Mouse (Mus musculus) spleen, adult 2 months (tissue): ENCODE results near the gene Creld1. TPM values are rescaled to one million over a fixed set of nuclear protein-coding genes. Genes with fewer than 3 reads are reported as not detected.

ENCODE experiments used
- DNase-seq, 2 experiments: peaks; one replicate each; pipeline versions ENCODE4 v3.0.0 to v3.0.0-alpha.2; 2012 to 2021; ENCODE audit warnings: low spot score in 2 of 2, low read depth in 1 of 2
- H3K27ac ChIP-seq: fragments of 200-500 bp; 2 replicates; pipeline ENCODE4 v1.5.1; 2012; ENCODE audit warnings: low read length, inconsistent platforms; ENCODE audit not compliant: insufficient read depth
- H3K27me3 ChIP-seq: fragments of 200-500 bp; 2 replicates; pipeline ENCODE4 v1.6.1; 2012; ENCODE audit warnings: mild to moderate bottlenecking, moderate library complexity, low read length, inconsistent platforms; ENCODE audit not compliant: control insufficient read depth, insufficient read depth
- H3K36me3 ChIP-seq: fragments of 200-500 bp; 2 replicates; pipeline ENCODE4 v1.6.1; 2012; ENCODE audit warnings: mild to moderate bottlenecking, low read length, inconsistent platforms; ENCODE audit not compliant: control insufficient read depth, insufficient read depth
- H3K4me1 ChIP-seq: fragments of 200-500 bp; 2 replicates; pipeline ENCODE4 v1.6.1; 2011; ENCODE audit warnings: inconsistent platforms; ENCODE audit not compliant: control insufficient read depth, insufficient read depth, insufficient read length
- H3K4me3 ChIP-seq: fragments of 200-500 bp; 2 replicates; pipeline ENCODE4 v1.5.1; 2011; ENCODE audit warnings: mild to moderate bottlenecking, inconsistent platforms; ENCODE audit not compliant: insufficient read depth, insufficient read length; ENCODE audit errors: extremely low read depth
- CTCF ChIP-seq: fragments of 200-500 bp; IDR thresholded peaks from 2 replicates; pipeline ENCODE4 v1.5.1; 2011; ENCODE audit warnings: mild to moderate bottlenecking, inconsistent platforms; ENCODE audit not compliant: insufficient read depth, insufficient read length, insufficient replicate concordance; ENCODE audit errors: extremely low read depth
- POLR2A ChIP-seq: fragments of 200-500 bp; IDR thresholded peaks from 2 replicates; pipeline ENCODE4 v1.6.1; 2011; ENCODE audit warnings: low read depth, low read length, inconsistent platforms
- WGBS: fragments of 180-500 bp; shearing (Covaris S2); methylation state at CpG from one replicate; pipeline ENCODE4 v1.1.7; 2018; 5-methylcytosine and 5-hydroxymethylcytosine counted together
- polyA plus RNA-seq: library from polyadenylated mRNA; depleted of rRNA; stranded (reverse); fragments of >200 nt; gene quantifications from 2 replicates; pipeline ENCODE4 v1.2.3, GENCODE M21; 2012

Gene Creld1
- polyA plus RNA-seq, 1 experiment, result 8.4 TPM

- no peak for TF ChIP-seq CTCF
- TF ChIP-seq POLR2A, result no peak
- Histone ChIP-seq H3K36me3 (no peaks in the 10 kb centered on the region), H3K4me1 (peaks cover 11% of the 10 kb centered on the region), H3K27ac (no peak overlapping the region), H3K27me3 (no peaks in the 10 kb centered on the region), H3K4me3 (no peak overlapping the region)
- WGBS, result 90% methylated on average over 10 of the region's 10 CpGs
- no peak for DNase-seq
Observed at GRCm38 (mm10) chr6:113478906-113479305, 4.2 kb upstream of the Creld1 start.

GRCm38 (mm10) chr6:113480555-113481373 lies 2.3 kb upstream of the Creld1 start:
- Histone ChIP-seq H3K36me3 (no peaks in the 10 kb centered on the region), H3K27ac (no peak overlapping the region), H3K27me3 (no peaks in the 10 kb centered on the region), H3K4me1 (peaks cover 12% of the 10 kb centered on the region), H3K4me3 (no peak overlapping the region)
- no peak for TF ChIP-seq CTCF
- TF ChIP-seq POLR2A, result no peak
- 86% methylated on average over 18 of the region's 18 CpGs for WGBS
- no peak for DNase-seq

GRCm38 (mm10) chr6:113482477-113483099 lies 509 bp upstream of the Creld1 start:
- Histone ChIP-seq H3K4me1 (peaks cover 12% of the 10 kb centered on the region), H3K27ac (peak overlapping the region; percentile 84), H3K4me3 (peak overlapping the region; percentile 67), H3K36me3 (no peaks in the 10 kb centered on the region), H3K27me3 (no peaks in the 10 kb centered on the region)
- WGBS, result 4% methylated on average over 65 of the region's 65 CpGs
- TF ChIP-seq POLR2A, result no peak
- no peak for TF ChIP-seq CTCF
- DNase-seq, result peak in 1 of 2 experiments; percentile 32

- Histone ChIP-seq H3K4me1 (peaks cover 12% of the 10 kb centered on the region), H3K27ac (no peak overlapping the region), H3K36me3 (peaks cover 2% of the 10 kb centered on the region; the same call in 1 of the 2 replicates), H3K4me3 (peak overlapping the region; percentile 67), H3K27me3 (no peaks in the 10 kb centered on the region)
- 19% methylated on average over 10 of the region's 10 CpGs for WGBS
- no peak for TF ChIP-seq CTCF
- no peak for TF ChIP-seq POLR2A
- no peak for DNase-seq
Observed at GRCm38 (mm10) chr6:113483729-113484128, 632 bp downstream of the Creld1 start.

- DNase-seq, result no peak
- WGBS, result 38% methylated on average over 7 of the region's 7 CpGs
- H3K36me3 ChIP-seq, result peaks cover 2% of the 10 kb centered on the region; the same call in 1 of the 2 replicates
- TF ChIP-seq CTCF (no peak), POLR2A (no peak)
- H3K27ac ChIP-seq, result no peak overlapping the region
- H3K4me1 ChIP-seq, result peaks cover 11% of the 10 kb centered on the region
- H3K4me3 ChIP-seq, result no peak overlapping the region
- no peaks in the 10 kb centered on the region for H3K27me3 ChIP-seq
Observed at GRCm38 (mm10) chr6:113487125-113487576, 4.1 kb downstream of the Creld1 start.

GRCm38 (mm10) chr6:113489410-113489809 lies 6.3 kb downstream of the Creld1 start:
- Histone ChIP-seq H3K4me3 (no peak overlapping the region), H3K27me3 (no peaks in the 10 kb centered on the region), H3K4me1 (no peaks in the 10 kb centered on the region; the same call in 1 of the 2 replicates), H3K27ac (no peak overlapping the region), H3K36me3 (peaks cover 2% of the 10 kb centered on the region; the same call in 1 of the 2 replicates)
- TF ChIP-seq CTCF, result no peak
- TF ChIP-seq POLR2A, result no peak
- WGBS, result 96% methylated on average over 14 of the region's 14 CpGs
- DNase-seq, result no peak
